22 mouse cellular contexts compared by ENCODE assay signal in genomic region chr10:77818523-77818922, GRCm38 (mm10). TPM values are rescaled to one million over a fixed set of nuclear protein-coding genes. Genes with fewer than 3 reads are reported as not detected.
DNase-seq lines count a peak whose midpoint lies in the region; ATAC-seq lines count a peak whose summit lies in the region.
"Had no signal": no experiment of that assay in that cellular context is flagged by ENCODE, and none has a peak within 500 bp of the region (broad histone marks: within the 10 kb centered on the region; RNA-seq: fewer than 3 reads in every experiment).

No protein-coding gene starts in this region.

- ATAC-seq in hindbrain, embryonic 15.5 days (ENCODE audit: low FRiP score, low read depth), result peak; percentile 63; the same call in 1 of the 2 replicates
- ATAC-seq in hindbrain, embryonic 14.5 days (ENCODE audit: low FRiP score), result no peak
- peak; percentile 54; the same call in 1 of the 2 replicates for ATAC-seq in limb, embryonic 15.5 days (ENCODE audit: insufficient number of reproducible peaks, low FRiP score, low TSS enrichment, low read depth)
- ATAC-seq: inflammation-experienced regulatory T-cells, adult 6 months had no signal

- H3K4me2 ChIP-seq in hindbrain, embryonic 15.5 days, result no peak overlapping the region
- no peak overlapping the region for H3K4me2 ChIP-seq in hindbrain, embryonic 14.5 days (replicated peaks)
- H3K4me2 ChIP-seq in limb, embryonic 15.5 days, result no peak overlapping the region
- H3K4me2 ChIP-seq: lung, embryonic 14.5 days had no signal

- no peaks in the 10 kb centered on the region for H3K27me3 ChIP-seq in hindbrain, embryonic 15.5 days
- H3K27me3 ChIP-seq in hindbrain, embryonic 14.5 days (ENCODE audit: control insufficient read depth, insufficient read depth, low read length), result no peaks in the 10 kb centered on the region
- no peaks in the 10 kb centered on the region for H3K27me3 ChIP-seq in limb, embryonic 15.5 days

- no peak overlapping the region for H3K4me3 ChIP-seq in hindbrain, embryonic 15.5 days
- H3K4me3 ChIP-seq in hindbrain, embryonic 14.5 days (replicated peaks; ENCODE audit: low read length), result no peak overlapping the region
- H3K4me3 ChIP-seq in limb, embryonic 15.5 days, result no peak overlapping the region
- H3K4me3 ChIP-seq: gastrocnemius, adult 2 months had no signal

- no peaks in the 10 kb centered on the region for H3K36me3 ChIP-seq in hindbrain, embryonic 15.5 days
- H3K36me3 ChIP-seq in hindbrain, embryonic 14.5 days (replicated peaks; ENCODE audit: control insufficient read depth, insufficient read depth), result no peaks in the 10 kb centered on the region
- no peaks in the 10 kb centered on the region for H3K36me3 ChIP-seq in limb, embryonic 15.5 days

- no peak overlapping the region for H3K9ac ChIP-seq in hindbrain, embryonic 15.5 days
- no peak overlapping the region for H3K9ac ChIP-seq in hindbrain, embryonic 14.5 days
- H3K9ac ChIP-seq in limb, embryonic 15.5 days, result no peak overlapping the region
- H3K9ac ChIP-seq: lung, embryonic 14.5 days had no signal

- DNase-seq in hindbrain, embryonic 14.5 days (ENCODE audit: low spot score), result no peak
- peak; percentile 3 for DNase-seq in testis, postnatal 10 days (ENCODE audit: low spot score)
- no peak for DNase-seq in testis, postnatal 14 days (ENCODE audit: low spot score)
- no peak for DNase-seq in adrenal gland, postnatal 10 days
- DNase-seq in gastrocnemius, adult 8-10 months (ENCODE audit: low spot score in 2 of 2), result no peak
- DNase-seq: cerebellum, postnatal 14 days; embryo, embryonic 11 days; gastrocnemius, adult 2 months; heart, adult 18-20 months; kidney, adult 9 months; kidney, postnatal 4 days; lung, embryonic 14.5 days; right cerebral cortex, postnatal 4 days; thymus, adult 2 months had no signal

- H3K4me1 ChIP-seq in hindbrain, embryonic 15.5 days (replicated peaks), result 0 out of 2 replicates have a peak, but pooled peaks cover 4% of the 10 kb centered on the region
- H3K4me1 ChIP-seq in hindbrain, embryonic 14.5 days (replicated peaks; ENCODE audit: control insufficient read depth, insufficient read depth, low read length), result no peaks in the 10 kb centered on the region
- H3K4me1 ChIP-seq in limb, embryonic 15.5 days, result no peaks in the 10 kb centered on the region

- H3K9me3 ChIP-seq in hindbrain, embryonic 15.5 days, result peaks cover 3% of the 10 kb centered on the region; the same call in 1 of the 2 replicates
- 0 out of 2 replicates have a peak, but pooled peaks cover 5% of the 10 kb centered on the region for H3K9me3 ChIP-seq in hindbrain, embryonic 14.5 days (ENCODE audit: control insufficient read depth, low read length)
- no peaks in the 10 kb centered on the region for H3K9me3 ChIP-seq in limb, embryonic 15.5 days

- no peak overlapping the region for H3K27ac ChIP-seq in hindbrain, embryonic 15.5 days (replicated peaks)
- no peak overlapping the region for H3K27ac ChIP-seq in hindbrain, embryonic 14.5 days
- H3K27ac ChIP-seq in limb, embryonic 15.5 days, result no peak overlapping the region
- H3K27ac ChIP-seq: gastrocnemius, adult 2 months had no signal

- WGBS in hindbrain, embryonic 15.5 days, result 98% methylated on average over 4 of the region's 4 CpGs
- 100% methylated on average over 4 of the region's 4 CpGs for WGBS in hindbrain, embryonic 14.5 days
- WGBS in limb, embryonic 15.5 days, result 92% methylated on average over 4 of the region's 4 CpGs

RNA-seq across cellular contexts. Expression of gene Gm2696, which starts 4.0 kb away (rescaled TPM):
- not detected in 2 replicates for polyA plus RNA-seq in hindbrain, embryonic 15.5 days (2015; fragmentation: Nextera tagmentation; extraction: Ambion mirVana)
- not detected in 2 replicates for polyA plus RNA-seq in hindbrain, embryonic 14.5 days (2014; fragmentation: Nextera tagmentation; extraction: Ambion mirVana)
- polyA plus RNA-seq in limb, embryonic 15.5 days (2015; fragmentation: Nextera tagmentation; extraction: Ambion mirVana), result not detected in 2 replicates
- not detected for total RNA-seq in adrenal gland, postnatal 10 days (2021)
- not detected for total RNA-seq in gastrocnemius, adult 8-10 months (2022)
- total RNA-seq: gastrocnemius, adult 2 months; heart, adult 18-20 months; layer of hippocampus, postnatal 14 days; left cerebral cortex, postnatal 14 days; liver, adult 2 months; neutrophil, adult 5-6 weeks had no signal
- polyA plus RNA-seq: heart, postnatal 0 days; inflammation-experienced regulatory T-cells, adult 6 months; liver, adult 2 months; lung, embryonic 14.5 days; thymus, adult 2 months had no signal

RNA-seq across cellular contexts. Expression of gene Gm9507, which starts 6.9 kb away (rescaled TPM):
- polyA plus RNA-seq in hindbrain, embryonic 15.5 days (2015; fragmentation: Nextera tagmentation; extraction: Ambion mirVana), result not detected in 2 replicates
- not detected in 2 replicates for polyA plus RNA-seq in hindbrain, embryonic 14.5 days (2014; fragmentation: Nextera tagmentation; extraction: Ambion mirVana)
- not detected in 2 replicates for polyA plus RNA-seq in limb, embryonic 15.5 days (2015; fragmentation: Nextera tagmentation; extraction: Ambion mirVana)
- not detected for total RNA-seq in adrenal gland, postnatal 10 days (2021)
- total RNA-seq in gastrocnemius, adult 8-10 months (2022), result not detected
- total RNA-seq: gastrocnemius, adult 2 months; heart, adult 18-20 months; layer of hippocampus, postnatal 14 days; left cerebral cortex, postnatal 14 days; liver, adult 2 months; neutrophil, adult 5-6 weeks had no signal
- polyA plus RNA-seq: heart, postnatal 0 days; inflammation-experienced regulatory T-cells, adult 6 months; liver, adult 2 months; lung, embryonic 14.5 days; thymus, adult 2 months had no signal

RNA-seq across cellular contexts. Expression of gene Krtap10-4, which starts 8.4 kb away (rescaled TPM):
- polyA plus RNA-seq in hindbrain, embryonic 15.5 days (2015; fragmentation: Nextera tagmentation; extraction: Ambion mirVana), result not detected in 2 replicates
- not detected in 2 replicates for polyA plus RNA-seq in hindbrain, embryonic 14.5 days (2014; fragmentation: Nextera tagmentation; extraction: Ambion mirVana)
- polyA plus RNA-seq in limb, embryonic 15.5 days (2015; fragmentation: Nextera tagmentation; extraction: Ambion mirVana), result not detected in 2 replicates
- not detected for total RNA-seq in adrenal gland, postnatal 10 days (2021)
- not detected for total RNA-seq in gastrocnemius, adult 8-10 months (2022)
- total RNA-seq: gastrocnemius, adult 2 months; heart, adult 18-20 months; layer of hippocampus, postnatal 14 days; left cerebral cortex, postnatal 14 days; liver, adult 2 months; neutrophil, adult 5-6 weeks had no signal
- polyA plus RNA-seq: heart, postnatal 0 days; inflammation-experienced regulatory T-cells, adult 6 months; liver, adult 2 months; lung, embryonic 14.5 days; thymus, adult 2 months had no signal

RNA-seq across cellular contexts. Expression of gene Krtap10-10, which starts 17.2 kb away (rescaled TPM):
- polyA plus RNA-seq in hindbrain, embryonic 15.5 days (2015; fragmentation: Nextera tagmentation; extraction: Ambion mirVana), result not detected in 2 replicates
- not detected in 2 replicates for polyA plus RNA-seq in hindbrain, embryonic 14.5 days (2014; fragmentation: Nextera tagmentation; extraction: Ambion mirVana)
- polyA plus RNA-seq in limb, embryonic 15.5 days (2015; fragmentation: Nextera tagmentation; extraction: Ambion mirVana), result 0.17 TPM in 1 of 2 replicates, not detected in the other
- not detected for total RNA-seq in adrenal gland, postnatal 10 days (2021)
- total RNA-seq in gastrocnemius, adult 8-10 months (2022), result not detected
- total RNA-seq: gastrocnemius, adult 2 months; heart, adult 18-20 months; layer of hippocampus, postnatal 14 days; left cerebral cortex, postnatal 14 days; liver, adult 2 months; neutrophil, adult 5-6 weeks had no signal
- polyA plus RNA-seq: heart, postnatal 0 days; inflammation-experienced regulatory T-cells, adult 6 months; liver, adult 2 months; lung, embryonic 14.5 days had no signal

RNA-seq across cellular contexts. Expression of gene Gm19668, which starts 19.6 kb away (rescaled TPM):
- polyA plus RNA-seq in hindbrain, embryonic 15.5 days (2015; fragmentation: Nextera tagmentation; extraction: Ambion mirVana), result not detected in 2 replicates
- not detected in 2 replicates for polyA plus RNA-seq in hindbrain, embryonic 14.5 days (2014; fragmentation: Nextera tagmentation; extraction: Ambion mirVana)
- polyA plus RNA-seq in limb, embryonic 15.5 days (2015; fragmentation: Nextera tagmentation; extraction: Ambion mirVana), result not detected in 2 replicates
- total RNA-seq in adrenal gland, postnatal 10 days (2021), result not detected
- total RNA-seq in gastrocnemius, adult 8-10 months (2022), result not detected
- total RNA-seq: gastrocnemius, adult 2 months; heart, adult 18-20 months; layer of hippocampus, postnatal 14 days; left cerebral cortex, postnatal 14 days; liver, adult 2 months; neutrophil, adult 5-6 weeks had no signal
- polyA plus RNA-seq: heart, postnatal 0 days; inflammation-experienced regulatory T-cells, adult 6 months; liver, adult 2 months; lung, embryonic 14.5 days; thymus, adult 2 months had no signal
